ENCODE assay signal across 16 mouse cellular contexts in the genomic region with DNA sequence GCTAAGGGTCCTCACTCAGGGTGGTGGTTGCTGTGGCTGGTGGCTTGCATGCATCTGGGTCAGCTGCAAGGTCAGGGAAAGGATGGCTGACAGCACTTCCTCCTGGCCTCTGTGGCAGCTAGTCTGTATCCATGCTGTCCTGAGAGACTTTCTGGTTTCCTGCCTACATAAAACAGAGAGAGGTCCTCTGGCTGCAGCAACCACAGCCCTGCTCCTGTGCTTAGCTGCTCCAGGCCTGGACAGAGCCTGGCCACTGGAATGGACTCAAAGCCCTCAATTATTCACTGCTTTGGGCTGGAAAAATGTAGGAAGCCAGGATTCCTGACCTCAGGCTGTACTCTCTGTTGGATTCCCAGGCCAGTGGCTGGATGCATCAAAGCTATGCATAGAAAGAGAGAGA. TPM values are rescaled to one million over a fixed set of nuclear protein-coding genes. Genes with fewer than 3 reads are reported as not detected.
DNase-seq lines count a peak whose midpoint lies in the region; ATAC-seq and TF ChIP-seq lines count a peak whose summit lies in the region.
"Had no signal": no experiment of that assay in that cellular context is flagged by ENCODE, and none has a peak within 500 bp of the region (broad histone marks: within the 10 kb centered on the region; RNA-seq: fewer than 3 reads in every experiment).

No protein-coding gene starts in this region.

- H3K79me2 ChIP-seq in myocyte (ENCODE audit: control insufficient read depth, insufficient read depth): no peaks in the 10 kb centered on the region

- 0 out of 2 replicates have a peak, but pooled peaks cover 10% of the 10 kb centered on the region for H3K27me3 ChIP-seq in heart, embryonic 10.5 days (ENCODE audit: insufficient read depth, poor library complexity, severe bottlenecking)
- no peaks in the 10 kb centered on the region for H3K27me3 ChIP-seq in lung, embryonic 14.5 days (ENCODE audit: insufficient read depth, low read length)
- no peaks in the 10 kb centered on the region for H3K27me3 ChIP-seq in myocyte (ENCODE audit: control insufficient read depth, insufficient read depth, insufficient read length)
- H3K27me3 ChIP-seq: forebrain, embryonic 15.5 days had no signal

- H3K9me3 ChIP-seq in heart, embryonic 10.5 days: no peaks in the 10 kb centered on the region
- H3K9me3 ChIP-seq in lung, embryonic 14.5 days (ENCODE audit: low read depth, low read length): no peaks in the 10 kb centered on the region
- H3K9me3 ChIP-seq: forebrain, embryonic 15.5 days; liver, embryonic 12.5 days; midbrain, embryonic 12.5 days had no signal

- no peak overlapping the region for H3K9ac ChIP-seq in lung, embryonic 14.5 days
- H3K9ac ChIP-seq: forebrain, embryonic 15.5 days; liver, embryonic 12.5 days; midbrain, embryonic 12.5 days had no signal

- no peak for TF ChIP-seq POLR2A in lung, adult 2 months (IDR thresholded peaks at IDR 0.05; ENCODE audit: borderline replicate concordance, extremely low read depth, low read depth, low read length)
- TF ChIP-seq POLR2A in embryonic fibroblast, embryonic 13.5 days (IDR thresholded peaks at IDR 0.05; ENCODE audit: low read depth, low read length): no peak
- no peak for TF ChIP-seq POLR2A in myocyte (IDR thresholded peaks at IDR 0.05; ENCODE audit: insufficient read length, low read depth)

- TF ChIP-seq CTCF in lung, embryonic 14.5 days (IDR thresholded peaks at IDR 0.05; ENCODE audit: low read depth): no peak
- no peak for TF ChIP-seq CTCF in lung, adult 2 months (IDR thresholded peaks at IDR 0.05; ENCODE audit: insufficient read depth, low read length)
- no peak for TF ChIP-seq CTCF in embryonic fibroblast, embryonic 13.5 days (IDR thresholded peaks at IDR 0.05; ENCODE audit: borderline replicate concordance, insufficient read depth, low read length)

- H3K4me1 ChIP-seq in heart, embryonic 10.5 days: peaks cover 41% of the 10 kb centered on the region
- peaks cover 12% of the 10 kb centered on the region; the same call in 1 of the 2 replicates for H3K4me1 ChIP-seq in lung, embryonic 14.5 days (ENCODE audit: insufficient read depth)
- peaks cover 14% of the 10 kb centered on the region for H3K4me1 ChIP-seq in lung, adult 2 months (ENCODE audit: control insufficient read depth, insufficient read depth, low read length)
- peaks cover 2% of the 10 kb centered on the region for H3K4me1 ChIP-seq in embryonic fibroblast, embryonic 13.5 days (ENCODE audit: control insufficient read depth, insufficient read depth, low read length)

- peak overlapping the region; percentile 53 for H3K27ac ChIP-seq in heart, embryonic 10.5 days
- H3K27ac ChIP-seq in lung, embryonic 14.5 days (ENCODE audit: low read depth): peak overlapping the region; percentile 24; the same call in 1 of the 2 replicates
- H3K27ac ChIP-seq in embryonic fibroblast, embryonic 13.5 days (ENCODE audit: insufficient read depth, low read length): peak overlapping the region; percentile 8; the same call in 1 of the 2 replicates
- H3K27ac ChIP-seq: forebrain, embryonic 15.5 days; hindbrain, postnatal 0 days; liver, embryonic 12.5 days; midbrain, embryonic 12.5 days had no signal

- no peak overlapping the region for H3K4me3 ChIP-seq in heart, embryonic 10.5 days
- no peak overlapping the region for H3K4me3 ChIP-seq in lung, embryonic 14.5 days (ENCODE audit: low read depth, low read length)
- no peak overlapping the region for H3K4me3 ChIP-seq in lung, adult 2 months (replicated peaks; ENCODE audit: extremely low read depth, low read depth, low read length)
- H3K4me3 ChIP-seq in embryonic fibroblast, embryonic 13.5 days (ENCODE audit: insufficient read depth, low read length): no peak overlapping the region
- no peak overlapping the region for H3K4me3 ChIP-seq in myocyte
- H3K4me3 ChIP-seq: forebrain, embryonic 15.5 days; liver, embryonic 12.5 days; midbrain, embryonic 12.5 days had no signal

- H3K4me2 ChIP-seq in lung, embryonic 14.5 days: no peak overlapping the region
- peak overlapping the region; percentile 7 for H3K4me2 ChIP-seq in myocyte (ENCODE audit: low read depth)
- H3K4me2 ChIP-seq: forebrain, embryonic 15.5 days; liver, embryonic 12.5 days; midbrain, embryonic 12.5 days had no signal

- no peak overlapping the region for H3ac ChIP-seq in myocyte (ENCODE audit: control insufficient read depth, insufficient read length)

- no peak for ATAC-seq in lung, embryonic 14.5 days (ENCODE audit: insufficient read depth)
- ATAC-seq: CD4-positive, CD25-positive, alpha-beta regulatory T cell, adult 4 months; forebrain, embryonic 15.5 days; hindbrain, postnatal 0 days; liver, embryonic 12.5 days had no signal

- H3K36me3 ChIP-seq in heart, embryonic 10.5 days: no peaks in the 10 kb centered on the region
- H3K36me3 ChIP-seq in lung, embryonic 14.5 days (ENCODE audit: insufficient read depth): no peaks in the 10 kb centered on the region
- H3K36me3 ChIP-seq in myocyte (ENCODE audit: control insufficient read depth, insufficient read depth): no peaks in the 10 kb centered on the region
- H3K36me3 ChIP-seq: forebrain, embryonic 15.5 days; liver, embryonic 12.5 days; midbrain, embryonic 12.5 days had no signal

- no peak for DNase-seq in heart, embryonic 10.5 days (ENCODE audit: low spot score)
- no peak for DNase-seq in heart, postnatal 25 days (ENCODE audit: low spot score)
- DNase-seq in lung, embryonic 14.5 days: no peak
- DNase-seq in lung, adult 2 months: no peak
- no peak for DNase-seq in T-cell, adult 2 months (ENCODE audit: low spot score)
- no peak for DNase-seq in left cerebral cortex, adult 18-20 months (ENCODE audit: low spot score in 2 of 2)
- DNase-seq: cerebellum, adult 2 months; right cerebral cortex, postnatal 4 days; thymus, postnatal 25 days had no signal

- intact Hi-C loops in heart, postnatal 25 days (cut with DNase I): loop anchor here (5.0 kb wide), 1 partner anchor 229 kb away; no protein-coding TSS in a partner anchor

TF ChIP-seq in myocyte, 11 proteins besides CTCF, POLR2A, EP300 and RAD21 (continues in another document):
- no peak for TF ChIP-seq MYOD1 (IDR thresholded peaks at IDR 0.05; ENCODE audit: control insufficient read depth in 1 of 3, insufficient read length in 2 of 3, low read depth in 2 of 3)
- no peak for TF ChIP-seq CEBPB (IDR thresholded peaks at IDR 0.05; ENCODE audit: insufficient read depth, poor library complexity, severe bottlenecking)
- TF ChIP-seq MAX (IDR thresholded peaks at IDR 0.05; ENCODE audit: low read depth): no peak
- no peak for TF ChIP-seq MYOG (IDR thresholded peaks at IDR 0.05; ENCODE audit: control insufficient read depth in 1 of 3, insufficient read depth in 1 of 3, insufficient read length in 2 of 3, low read depth in 2 of 3)
- no peak for TF ChIP-seq E2F4 (IDR thresholded peaks at IDR 0.05; ENCODE audit: insufficient read depth)
- TF ChIP-seq USF1 (IDR thresholded peaks at IDR 0.05; ENCODE audit: low read depth): no peak
- TF ChIP-seq TCF12 (IDR thresholded peaks at IDR 0.05; ENCODE audit: insufficient read depth, poor library complexity, severe bottlenecking): no peak
- TF ChIP-seq SRF (IDR thresholded peaks at IDR 0.05; ENCODE audit: control insufficient read depth, insufficient read length, low read depth): no peak

RNA-seq across cellular contexts. Expression of a gene that starts 2.6 kb away (rescaled TPM):
- polyA plus RNA-seq in heart, embryonic 10.5 days (2016; fragmentation: Nextera tagmentation; extraction: Ambion mirVana): 2,290 and 3,821 TPM in 2 replicates
- total RNA-seq in heart, postnatal 25 days (2021): 1 to 10 TPM; 2.0 to 2.3 TPM
- 11.4 and 63.9 TPM in 2 replicates for polyA plus RNA-seq in lung, embryonic 14.5 days (2014; fragmentation: Nextera tagmentation; extraction: Ambion mirVana)
- polyA plus RNA-seq in lung, adult 2 months (2012; rRNA removed): 0.26 and 1.5 TPM in 2 replicates
- polyA plus RNA-seq in embryonic fibroblast, embryonic 13.5 days (2011; ENCODE audit: insufficient read length, low read depth, missing spikeins): 1.1 and 1.5 TPM in 2 replicates
- polyA plus RNA-seq in myocyte (2012; fragmentation: generic; extraction: Trizol): 3,569 TPM
- total RNA-seq in left cerebral cortex, adult 18-20 months (2021): 1 to 10 TPM; 1.5 to 1.7 TPM
- polyA plus RNA-seq: CD4-positive, CD25-positive, alpha-beta regulatory T cell, adult 4 months had no signal

RNA-seq across cellular contexts. Expression of a gene that starts 10.7 kb away (rescaled TPM):
- 63.2 and 65.3 TPM in 2 replicates for polyA plus RNA-seq in heart, embryonic 10.5 days (2016; fragmentation: Nextera tagmentation; extraction: Ambion mirVana)
- 10 to 100 TPM; 12.9 to 14.6 TPM for total RNA-seq in heart, postnatal 25 days (2021)
- 75.4 and 79.5 TPM in 2 replicates for polyA plus RNA-seq in lung, embryonic 14.5 days (2014; fragmentation: Nextera tagmentation; extraction: Ambion mirVana)
- 98.6 and 156 TPM in 2 replicates for polyA plus RNA-seq in lung, adult 2 months (2012; rRNA removed)
- polyA plus RNA-seq in embryonic fibroblast, embryonic 13.5 days (2011; ENCODE audit: insufficient read length, low read depth, missing spikeins): 147 and 179 TPM in 2 replicates
- polyA plus RNA-seq in myocyte (2012; fragmentation: generic; extraction: Trizol): 317 TPM
- 10 to 100 TPM; 19.7 to 21.4 TPM for total RNA-seq in left cerebral cortex, adult 18-20 months (2021)

RNA-seq across cellular contexts. Expression of a gene that starts 41.8 kb away (rescaled TPM):
- 3.3 and 6.8 TPM in 2 replicates for polyA plus RNA-seq in heart, embryonic 10.5 days (2016; fragmentation: Nextera tagmentation; extraction: Ambion mirVana)
- total RNA-seq in heart, postnatal 25 days (2021): 1 to 10 TPM; 5.6 to 6.0 TPM
- 14.4 and 14.5 TPM in 2 replicates for polyA plus RNA-seq in lung, embryonic 14.5 days (2014; fragmentation: Nextera tagmentation; extraction: Ambion mirVana)
- 6.9 and 43.2 TPM in 2 replicates for polyA plus RNA-seq in lung, adult 2 months (2012; rRNA removed)
- not detected in 2 replicates for polyA plus RNA-seq in embryonic fibroblast, embryonic 13.5 days (2011; ENCODE audit: insufficient read length, low read depth, missing spikeins)
- 0.46 TPM for polyA plus RNA-seq in myocyte (2012; fragmentation: generic; extraction: Trizol)
- 1 to 10 TPM in 1 of 2 experiments, under 1 TPM in 1; 0.96 to 1.3 TPM for total RNA-seq in left cerebral cortex, adult 18-20 months (2021)

RNA-seq across cellular contexts. Expression of a gene that starts 56.7 kb away (rescaled TPM):
- 202 and 238 TPM in 2 replicates for polyA plus RNA-seq in heart, embryonic 10.5 days (2016; fragmentation: Nextera tagmentation; extraction: Ambion mirVana)
- total RNA-seq in heart, postnatal 25 days (2021): 10 to 100 TPM; 48.0 to 56.7 TPM
- 271 and 297 TPM in 2 replicates for polyA plus RNA-seq in lung, embryonic 14.5 days (2014; fragmentation: Nextera tagmentation; extraction: Ambion mirVana)
- 556 and 717 TPM in 2 replicates for polyA plus RNA-seq in lung, adult 2 months (2012; rRNA removed)
- polyA plus RNA-seq in embryonic fibroblast, embryonic 13.5 days (2011; ENCODE audit: insufficient read length, low read depth, missing spikeins): 453 and 629 TPM in 2 replicates
- polyA plus RNA-seq in myocyte (2012; fragmentation: generic; extraction: Trizol): 219 TPM
- total RNA-seq in left cerebral cortex, adult 18-20 months (2021): 100 to 1,000 TPM; 219 to 238 TPM

RNA-seq across cellular contexts. Expression of a gene that starts 59.6 kb away (rescaled TPM):
- polyA plus RNA-seq in heart, embryonic 10.5 days (2016; fragmentation: Nextera tagmentation; extraction: Ambion mirVana): 2,168 and 3,634 TPM in 2 replicates
- total RNA-seq in heart, postnatal 25 days (2021): 1,000 to 10,000 TPM; 8,717 to 8,772 TPM
- 6.0 and 57.2 TPM in 2 replicates for polyA plus RNA-seq in lung, embryonic 14.5 days (2014; fragmentation: Nextera tagmentation; extraction: Ambion mirVana)
- polyA plus RNA-seq in lung, adult 2 months (2012; rRNA removed): 31.3 and 74.6 TPM in 2 replicates
- polyA plus RNA-seq in embryonic fibroblast, embryonic 13.5 days (2011; ENCODE audit: insufficient read length, low read depth, missing spikeins): 3.7 and 5.4 TPM in 2 replicates
- polyA plus RNA-seq in myocyte (2012; fragmentation: generic; extraction: Trizol): 2,000 TPM
- total RNA-seq in left cerebral cortex, adult 18-20 months (2021): 10 to 100 TPM; 13.0 to 13.2 TPM

Comparison
In these comparisons a context has a peak if more than half of its experiments do, and no peak if none do; other contexts are left out.
1. RNA of a gene that starts 2.6 kb away (polyA plus RNA-seq): 3,569 TPM in myocyte (single experiment) and 2,290 to 3,821 TPM in heart, embryonic 10.5 days; 11.4 to 63.9 TPM in lung, embryonic 14.5 days, 0.26 to 1.5 TPM in lung, adult 2 months and 1.1 to 1.5 TPM in embryonic fibroblast, embryonic 13.5 days; every median in the first group is over 10 times any median in the second.
2. Peak in every context shown above with its lines, with median percentiles within 50 percentile points of each other: H3K27ac ChIP-seq.